Mouse (Mus musculus): Measurements from ENCODE around the gene Fbxo48. TPM values are rescaled to one million over a fixed set of nuclear protein-coding genes. Genes with fewer than 3 reads are reported as not detected.

The Fbxo48 gene
- polyA plus RNA-seq, 1 experiment from 2014 or later, result 1.6 TPM

Other genes with a start within 250 kb of the Fbxo48 start
- 2.4 and 3.0 TPM in 2 replicates for gene Egfr, start 199.2 kb upstream of the Fbxo48 start, polyA plus RNA-seq (2016; fragmentation: Nextera tagmentation; extraction: Ambion mirVana)
- 7.9 and 9.7 TPM in 2 replicates for gene Cnrip1, start 100.2 kb downstream of the Fbxo48 start, polyA plus RNA-seq (2016; fragmentation: Nextera tagmentation; extraction: Ambion mirVana)
- gene Plek, start 101.0 kb downstream of the Fbxo48 start, polyA plus RNA-seq (2016; fragmentation: Nextera tagmentation; extraction: Ambion mirVana), result 3.4 TPM in 2 replicates
- 69.3 and 74.8 TPM in 2 replicates for gene Ppp3r1, start 207.9 kb downstream of the Fbxo48 start, polyA plus RNA-seq (2016; fragmentation: Nextera tagmentation; extraction: Ambion mirVana)
- 31.7 and 32.3 TPM in 2 replicates for gene Wdr92, start 230.7 kb downstream of the Fbxo48 start, polyA plus RNA-seq (2016; fragmentation: Nextera tagmentation; extraction: Ambion mirVana)

All from limb, embryonic 10.5 days (tissue).